Mouse (Mus musculus) right cerebral cortex, adult 2 months (tissue): Measurements from ENCODE around the gene Amz1.

ENCODE experiments used
- DNase-seq, 2 experiments: peaks; one replicate each; pipeline ENCODE4 v3.0.0; 2021 to 2022; ENCODE audit warnings: low spot score in 2 of 2

The Amz1 gene

DNA sequence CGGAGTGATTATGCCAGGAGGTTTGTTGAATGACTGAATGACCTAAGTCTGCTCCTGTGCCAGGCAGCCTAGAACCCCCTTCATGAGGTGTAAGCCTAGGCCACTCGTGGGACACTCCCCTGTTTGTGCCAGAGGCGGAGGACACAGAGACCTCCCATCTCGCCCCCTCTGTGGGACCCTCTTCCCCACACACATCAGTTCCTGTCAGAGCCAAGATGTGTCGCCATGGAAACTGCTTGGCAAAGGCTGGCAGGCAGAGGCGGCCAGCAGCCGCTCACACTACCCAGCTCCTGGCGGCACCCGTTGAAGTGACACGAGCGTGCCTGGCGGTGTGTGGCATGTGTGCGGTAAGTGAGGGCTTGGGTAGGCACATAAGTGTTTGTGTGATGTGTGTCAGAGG lies at the start of gene Amz1:
Gene Amz1, plus strand, starts transcription at position 306 of the 400 bp plus-strand sequence.
- DNase-seq, result peak; percentile 78 to 84

DNA sequence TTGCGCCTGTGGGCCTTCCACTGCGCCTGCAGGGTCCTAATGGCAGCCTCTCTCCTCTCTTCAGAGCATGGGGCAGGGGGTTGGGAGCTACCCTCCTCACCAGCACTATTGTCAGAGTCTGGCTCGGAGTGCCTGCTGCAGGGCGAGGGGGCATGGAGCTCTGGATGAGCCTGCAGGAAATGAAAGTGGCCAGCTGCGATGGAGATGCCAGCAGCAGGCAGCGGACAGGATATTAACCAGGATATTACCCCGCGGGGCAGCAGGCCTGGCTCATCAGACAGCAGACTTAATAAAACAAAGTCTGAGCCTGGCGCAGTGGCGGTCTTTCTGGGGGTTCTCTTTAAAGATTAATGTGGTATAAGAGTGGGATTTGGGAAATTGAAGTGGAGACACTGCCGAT lies 48.8 kb upstream of the Amz1 start:
- DNase-seq, result no peak

DNA sequence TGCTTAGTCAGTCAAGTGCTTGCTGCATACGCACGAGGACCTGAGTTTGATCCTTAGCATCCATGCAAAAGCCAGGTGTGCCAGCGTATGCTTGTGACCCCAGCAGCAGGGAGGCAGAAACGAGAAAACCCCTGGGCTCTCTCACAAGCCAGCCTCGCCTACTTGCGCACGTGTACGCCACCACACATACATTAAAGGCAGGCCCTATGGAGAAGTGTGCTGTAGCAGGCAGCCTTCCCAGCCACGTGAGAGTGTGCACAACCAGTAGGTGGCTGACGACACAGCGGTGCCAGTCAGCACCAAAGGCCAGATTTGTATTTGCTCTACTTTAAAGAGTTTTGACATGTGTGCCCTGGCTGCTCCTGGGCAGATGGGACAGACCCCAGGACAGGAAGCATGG lies 48.3 kb upstream of the Amz1 start:
- peak in 1 of 2 experiments; percentile 52 for DNase-seq

DNA sequence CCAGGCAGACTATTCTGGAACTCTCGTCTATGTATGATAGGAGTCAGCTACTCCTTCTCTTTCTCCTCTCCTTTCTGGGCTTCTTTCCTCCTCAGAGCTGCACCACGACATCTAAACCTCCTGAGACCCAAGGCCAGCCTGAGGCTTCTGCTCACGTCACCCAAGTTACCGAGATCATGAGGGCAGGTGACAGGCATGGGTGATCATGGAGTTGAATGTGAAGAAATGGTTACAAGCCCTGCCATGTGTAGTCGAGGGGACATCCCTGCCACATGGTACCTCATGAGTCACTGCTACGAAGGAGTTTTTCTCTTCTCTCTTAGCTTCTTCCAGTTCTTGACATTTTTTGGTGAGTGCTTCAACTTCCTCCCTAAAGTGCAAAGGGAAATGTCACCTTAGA lies 46.8 kb upstream of the Amz1 start:
- DNase-seq, result no peak

DNA sequence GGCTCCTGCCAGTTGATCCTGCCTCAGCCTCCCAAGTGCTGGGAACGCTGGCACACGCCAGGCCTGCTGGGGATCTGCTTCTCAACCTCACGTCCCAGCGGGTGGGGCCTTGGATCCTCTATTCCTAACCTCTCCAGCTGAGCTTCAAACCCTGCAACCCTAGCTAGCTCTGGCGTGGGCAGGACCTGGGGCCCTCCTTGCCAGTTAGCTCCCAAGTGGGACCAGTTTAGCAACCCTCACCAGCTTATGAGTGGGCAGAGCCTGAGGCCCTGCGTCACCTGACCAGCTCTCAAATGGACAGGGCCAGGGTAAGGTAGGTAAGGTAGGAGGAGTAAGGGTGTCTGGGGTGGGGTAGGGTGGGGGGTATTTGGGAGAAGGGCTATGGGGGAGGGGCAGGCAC lies 43.9 kb upstream of the Amz1 start:
- DNase-seq, result no peak

DNA sequence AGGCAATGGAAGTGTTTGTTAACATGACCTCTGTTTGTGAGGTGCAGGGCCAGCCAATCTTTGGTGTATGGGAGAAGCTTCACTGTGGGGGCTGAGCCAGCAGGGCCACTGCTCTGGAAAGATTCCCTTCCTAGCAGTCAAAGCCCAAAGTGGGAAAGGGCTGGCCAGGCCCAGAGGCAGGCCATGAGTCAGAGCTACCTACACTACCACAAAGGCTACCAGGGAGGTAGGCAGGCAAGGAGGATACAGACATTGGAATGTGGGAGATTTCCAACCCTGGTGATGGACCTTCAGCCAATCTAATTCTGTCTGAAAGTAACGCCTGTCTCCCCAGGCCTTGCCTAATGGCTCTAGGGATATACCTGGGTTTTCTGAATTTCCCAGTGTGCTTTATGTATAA lies 43.0 kb upstream of the Amz1 start:
- no peak for DNase-seq

DNA sequence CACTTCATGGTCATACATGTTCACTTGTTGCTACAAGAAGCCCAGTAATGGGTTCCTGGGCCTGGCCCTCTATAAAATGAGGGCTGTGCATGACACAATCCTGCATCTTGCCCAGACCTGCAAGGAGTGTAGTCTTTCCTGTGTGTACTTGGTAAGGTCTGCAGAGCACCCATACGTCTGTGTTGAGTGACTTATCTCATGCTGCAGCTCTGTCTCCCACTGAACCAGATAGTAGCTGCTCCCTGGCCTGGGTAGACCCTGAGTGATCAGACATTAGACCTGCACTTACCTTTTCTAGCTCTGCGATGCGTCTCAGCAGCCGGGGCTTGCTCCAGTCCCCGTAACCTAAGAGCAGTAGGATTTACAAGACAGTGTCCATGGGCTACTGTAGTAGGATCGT lies 41.8 kb upstream of the Amz1 start:
- DNase-seq, result no peak

DNA sequence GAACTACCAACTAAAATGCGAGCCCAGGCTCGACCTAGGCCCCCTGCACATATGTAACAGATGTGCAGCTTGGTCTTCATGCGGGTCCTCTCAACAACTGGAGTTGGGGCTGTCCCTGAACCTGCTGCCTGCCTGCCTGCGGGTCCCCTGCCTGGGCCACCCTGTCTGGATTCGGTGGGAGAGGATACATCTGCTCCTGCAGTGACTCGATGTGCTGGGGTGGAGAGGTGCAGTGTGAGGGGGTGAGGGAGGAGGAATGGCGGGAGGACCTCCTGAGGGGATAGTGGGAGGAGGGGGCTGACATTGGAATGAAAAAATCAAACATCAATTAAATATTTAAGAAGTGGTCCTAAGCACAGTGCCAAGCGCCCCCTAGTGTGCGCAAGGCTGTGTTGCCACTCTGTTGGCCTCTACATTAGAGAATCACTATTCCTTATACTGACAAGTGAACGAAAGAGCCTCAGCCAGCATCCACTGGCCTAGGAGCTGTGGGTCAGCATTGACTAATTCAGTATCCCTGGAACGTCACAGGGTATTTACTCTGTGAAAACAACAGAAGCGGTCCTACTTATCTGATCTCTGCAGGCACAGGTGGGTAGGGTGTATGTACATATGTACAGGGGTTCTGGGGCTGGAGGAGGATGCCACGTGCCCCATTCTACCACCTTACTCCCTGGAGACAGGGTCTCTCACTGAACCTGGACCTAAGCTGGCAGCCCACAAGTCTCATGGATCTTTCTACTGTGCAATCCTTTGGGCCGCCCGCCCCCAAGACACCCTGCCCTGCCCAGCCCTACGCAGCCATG lies 39.4 kb upstream of the Amz1 start:
- peak in 1 of 2 experiments; percentile 71 for DNase-seq

DNA sequence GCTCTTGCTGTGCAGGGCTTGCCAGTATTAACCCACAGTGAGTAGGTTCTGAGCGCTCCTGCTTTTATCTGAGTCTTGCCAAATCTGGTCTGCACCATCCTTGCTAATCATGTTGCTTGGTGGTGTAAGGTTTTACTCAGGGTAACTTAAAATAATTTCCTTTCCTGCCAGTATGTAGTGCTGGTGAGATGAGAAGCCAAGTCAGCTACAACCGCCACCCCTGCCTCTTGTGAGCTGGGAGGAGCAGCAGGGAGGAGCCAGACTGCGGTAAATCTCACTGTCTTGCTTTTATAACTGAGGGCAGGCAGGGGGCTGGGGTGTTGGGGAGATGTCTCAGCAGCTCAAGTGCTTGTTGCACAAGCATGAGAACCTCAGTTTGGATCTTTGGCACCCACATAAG lies 35.5 kb upstream of the Amz1 start:
- peak; percentile 48 to 51 for DNase-seq

DNA sequence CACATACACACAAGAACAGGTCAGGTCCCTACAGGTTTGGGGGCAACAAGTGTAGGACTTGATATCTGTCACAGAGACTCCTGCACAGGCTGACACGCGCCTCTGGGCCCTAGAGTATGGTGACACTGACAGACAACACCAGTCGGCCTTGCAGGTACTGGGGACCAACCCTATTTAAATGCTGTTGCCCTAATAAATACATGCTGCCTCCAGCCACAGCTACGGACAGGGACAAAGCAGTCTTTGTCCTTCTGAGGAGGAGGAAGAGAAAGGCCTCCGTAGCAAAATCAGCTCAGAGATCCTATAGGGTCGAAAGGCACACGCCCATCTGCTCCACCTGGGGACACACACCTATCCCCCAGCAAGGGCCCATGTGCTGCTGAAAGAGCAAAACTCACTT lies 27.9 kb upstream of the Amz1 start:
- DNase-seq, result no peak

DNA sequence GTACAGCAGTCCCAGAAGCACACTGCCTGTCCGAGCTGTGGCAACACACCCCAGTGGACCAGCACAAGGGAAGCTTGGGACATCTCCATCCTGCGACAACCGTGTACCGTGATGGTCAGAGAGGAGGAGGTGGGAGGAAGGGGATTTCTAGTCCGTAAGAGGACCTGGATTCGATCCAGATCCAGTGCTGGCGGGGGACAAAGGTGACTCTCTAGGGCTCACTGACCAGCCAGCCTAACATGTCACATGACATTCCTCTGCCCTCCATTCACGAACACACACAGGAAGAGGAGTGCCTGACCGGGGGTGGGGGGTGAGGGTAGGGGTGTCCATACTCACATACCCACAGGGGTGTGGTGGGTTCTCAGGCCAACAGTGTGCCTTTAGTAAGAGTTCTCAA lies 24.2 kb upstream of the Amz1 start:
- DNase-seq, result no peak

DNA sequence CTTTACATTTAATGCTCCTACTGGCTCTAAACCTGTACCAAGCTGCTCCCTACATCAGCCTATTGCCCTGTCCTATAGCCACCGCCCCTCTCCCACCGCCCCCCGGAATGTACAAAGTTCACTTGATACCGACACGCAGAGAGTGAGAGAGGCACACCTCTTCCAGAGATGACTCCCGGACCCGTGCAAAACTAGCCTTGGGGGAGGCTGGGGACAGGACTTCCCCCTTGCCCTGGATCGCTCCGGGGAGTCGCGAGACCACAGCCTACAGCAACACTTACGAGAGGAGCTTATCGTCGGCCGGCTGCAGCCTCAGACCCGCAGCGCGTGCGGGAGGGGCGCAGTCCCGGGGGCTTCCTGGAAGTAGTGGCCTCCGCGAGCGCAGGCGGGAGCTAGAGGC lies 22.3 kb upstream of the Amz1 start:
- DNase-seq, result no peak

DNA sequence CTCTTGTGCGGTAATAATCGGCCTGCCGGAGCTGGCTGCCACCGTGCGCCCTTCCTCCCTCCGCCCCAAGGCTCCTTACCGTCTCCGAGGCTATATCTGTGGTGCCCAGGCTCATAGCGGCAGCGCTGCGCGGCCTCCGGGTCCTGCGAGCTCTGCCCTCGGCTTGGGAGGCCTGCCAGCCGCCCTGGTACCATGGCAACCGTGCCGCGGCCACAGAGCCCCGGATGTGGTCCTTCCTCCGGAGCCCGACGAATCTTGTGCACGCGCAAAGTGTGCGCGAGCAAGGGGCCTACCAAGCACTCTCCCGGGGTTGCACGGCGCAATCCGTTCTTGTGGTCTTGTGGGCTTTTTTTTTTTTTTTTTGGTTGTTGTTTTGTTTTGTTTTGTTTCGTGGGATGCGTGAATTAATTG lies 21.8 kb upstream of the Amz1 start, which contains the start of gene Iqce:
Gene Iqce, minus strand, starts transcription at position 276 of the 411 bp plus-strand sequence.
- DNase-seq, result peak; percentile 94 to 96

DNA sequence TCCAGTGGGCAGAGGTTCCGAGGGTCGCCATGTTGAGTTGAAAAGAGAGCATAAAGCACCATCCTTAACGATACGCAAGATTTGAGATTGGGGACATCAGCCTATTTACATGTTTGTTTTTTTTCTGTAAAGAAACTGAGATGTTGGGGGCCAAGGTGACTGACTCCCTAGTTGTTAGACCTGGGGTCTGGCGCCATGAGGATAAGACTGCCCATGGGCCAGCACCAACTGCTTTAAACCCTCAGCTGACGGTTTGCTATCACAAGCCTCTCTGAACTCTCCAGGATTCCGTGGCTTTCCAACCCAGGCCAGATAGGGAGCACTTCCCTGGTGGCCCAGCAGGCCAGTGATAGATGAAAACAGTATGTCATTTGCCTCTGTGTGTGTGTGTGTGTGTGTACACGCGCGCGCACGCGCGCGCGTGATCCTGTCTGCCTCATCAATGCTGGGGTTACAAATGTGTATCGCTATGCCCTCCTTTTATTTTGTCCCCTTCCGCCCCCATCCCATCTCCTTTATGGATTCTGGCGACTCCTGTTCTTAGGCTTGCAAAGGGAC lies 21.2 kb upstream of the Amz1 start:
- DNase-seq, result no peak

DNA sequence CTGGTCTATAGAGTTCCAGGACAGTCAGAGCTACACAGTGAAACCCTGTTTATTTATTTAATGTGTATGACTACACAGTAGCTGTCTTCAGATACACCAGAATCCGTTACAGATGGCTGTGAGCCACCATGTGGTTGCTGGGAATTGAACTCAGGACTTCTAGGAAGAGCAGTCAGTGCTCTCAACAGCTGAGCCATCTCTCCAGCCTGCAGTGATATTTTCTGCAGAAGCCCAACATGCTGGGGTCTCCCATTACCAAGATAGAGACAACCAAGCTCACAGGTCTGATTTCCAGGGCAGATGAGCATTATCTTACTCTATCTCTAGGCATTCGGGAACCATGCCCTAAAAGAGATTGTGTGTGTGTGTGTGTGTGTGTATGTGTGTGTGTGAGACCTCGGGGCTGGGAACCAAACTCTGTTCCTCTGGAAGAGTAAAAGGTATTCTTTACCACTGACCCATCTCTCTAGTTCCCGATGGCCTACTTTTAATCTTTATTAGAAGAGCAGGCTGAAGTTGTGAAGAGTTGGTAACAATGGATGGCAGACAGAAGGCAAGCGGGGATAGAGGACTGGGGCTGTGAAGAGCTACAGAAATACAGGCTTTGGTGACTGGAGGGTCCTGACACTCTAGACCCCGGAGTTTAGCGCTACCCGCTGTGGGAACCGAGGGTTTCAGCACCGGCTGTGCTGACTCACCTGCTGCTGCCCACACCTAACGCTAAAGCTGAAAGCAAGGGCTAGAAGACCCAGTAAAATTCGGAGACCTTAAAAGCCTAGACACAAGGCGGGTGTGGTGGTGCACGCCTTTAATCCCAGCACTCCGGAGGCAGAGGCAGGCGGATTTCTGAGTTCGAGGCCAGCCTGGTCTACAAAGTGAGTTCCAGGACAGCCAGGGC lies 20.2 kb upstream of the Amz1 start:
- no peak for DNase-seq

DNA sequence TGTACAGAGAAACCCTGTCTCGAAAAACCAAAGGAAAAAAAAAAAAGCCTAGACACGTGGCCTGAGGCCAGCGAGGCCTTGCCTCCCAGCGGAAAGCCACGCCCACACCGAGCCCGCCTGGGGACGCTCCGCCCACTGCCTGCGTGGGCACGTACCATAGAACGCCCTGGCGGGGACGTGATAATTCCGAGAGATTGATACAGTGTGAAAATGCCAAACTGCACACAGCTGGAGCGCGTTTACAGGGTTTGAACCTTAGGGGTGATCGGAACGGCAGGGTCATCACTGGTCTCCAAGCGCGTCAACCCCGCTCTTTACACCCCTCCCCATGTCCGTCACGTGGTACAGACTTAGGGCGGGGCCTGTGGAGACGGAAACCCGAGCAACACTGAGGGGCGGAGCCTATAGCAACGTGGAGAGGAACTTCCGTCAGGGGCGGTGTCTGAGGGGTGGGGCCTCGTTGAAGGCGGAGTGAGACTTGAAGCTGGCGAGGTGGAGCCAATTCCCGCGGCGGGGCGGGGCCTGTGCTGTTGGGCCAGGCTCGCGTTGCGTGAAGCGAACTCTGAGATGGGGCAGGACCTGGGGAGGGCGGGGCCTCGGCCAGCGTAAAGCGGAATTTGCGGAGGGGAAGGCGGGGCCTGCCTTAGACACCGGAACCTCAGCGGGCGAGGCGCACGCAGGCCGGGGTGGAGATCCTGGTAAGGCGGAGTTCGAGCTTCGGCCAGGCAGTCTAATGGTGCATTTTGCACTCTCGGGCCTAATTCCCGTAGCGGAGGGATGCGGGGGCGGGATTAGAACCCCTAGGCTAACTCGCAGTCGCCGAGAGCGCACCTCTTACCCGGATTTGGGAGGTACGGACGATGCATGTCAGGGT lies 19.3 kb upstream of the Amz1 start, which contains the start of gene Brat1:
Gene Brat1, plus strand, starts transcription at position 634 of the 874 bp plus-strand sequence.
- peak; percentile 99 for DNase-seq

DNA sequence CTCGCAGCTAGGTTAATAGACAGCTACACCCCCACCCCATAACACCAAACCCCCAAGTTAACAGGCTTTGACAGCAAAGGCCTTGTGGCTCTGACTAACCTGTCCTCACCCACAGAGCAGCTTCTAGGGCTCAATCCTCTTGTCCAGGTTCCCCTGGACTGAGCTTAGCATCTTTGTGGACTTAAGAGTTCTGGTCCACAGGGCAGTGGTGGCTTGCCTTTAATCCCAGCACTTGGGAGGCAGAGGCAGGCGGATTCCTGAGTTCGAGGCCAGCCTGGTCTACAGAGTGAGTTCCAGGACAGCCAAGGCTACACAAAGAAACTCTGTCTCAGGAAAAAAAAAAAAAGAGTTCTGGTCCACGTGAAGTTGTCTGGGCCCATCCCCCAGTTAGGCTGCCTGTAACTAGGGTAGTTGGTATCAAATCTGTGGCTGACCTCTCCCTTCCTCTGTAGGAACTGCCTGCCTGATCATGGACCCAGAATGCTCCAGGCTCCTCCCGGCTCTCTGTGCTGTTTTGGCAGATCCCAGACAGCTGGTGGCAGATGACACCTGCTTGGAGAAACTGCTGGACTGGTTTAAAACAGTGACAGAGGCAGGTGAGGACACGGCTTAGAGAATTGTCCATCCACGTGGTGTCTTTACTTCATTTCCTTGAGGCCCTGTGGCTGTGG lies 18.3 kb upstream of the Amz1 start:
- no peak for DNase-seq

DNA sequence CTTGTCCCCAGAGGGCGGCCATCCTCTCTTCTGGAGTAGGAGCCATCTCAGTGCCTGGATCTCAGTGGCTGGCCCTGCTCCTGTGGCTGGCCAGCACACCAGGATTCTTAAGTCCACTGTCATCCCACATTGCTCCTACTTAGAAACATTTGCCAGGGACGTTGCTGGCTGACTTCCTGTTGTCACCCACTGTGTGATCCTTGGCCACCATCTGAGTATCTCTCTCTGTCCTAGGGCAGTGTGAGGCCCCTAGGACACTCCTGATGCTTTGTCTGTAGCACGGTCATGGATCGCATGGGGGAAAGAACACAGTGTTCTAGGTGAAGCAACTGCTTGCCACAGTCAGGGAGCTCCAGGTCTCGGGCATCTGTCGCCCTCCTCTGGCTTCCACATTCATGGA lies 13.6 kb upstream of the Amz1 start:
- DNase-seq, result no peak

DNA sequence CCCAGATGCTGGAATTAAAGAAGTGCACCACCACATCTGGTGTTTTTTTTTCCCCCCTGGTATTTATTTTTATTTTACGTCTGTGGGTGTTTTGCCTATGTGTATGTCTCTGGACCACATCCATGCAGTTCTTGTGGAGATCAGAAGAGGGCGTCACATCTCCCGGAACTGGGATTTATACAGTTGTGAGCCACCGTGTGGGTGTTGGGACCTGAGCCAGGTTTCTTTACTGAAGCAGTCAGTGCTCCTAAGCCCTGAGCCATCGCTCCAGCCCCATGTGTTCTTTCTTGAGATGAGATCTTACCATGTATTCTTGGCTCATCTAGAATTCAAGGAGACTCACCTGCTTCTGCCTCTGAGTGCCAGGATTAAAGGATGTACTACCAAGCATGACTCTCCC lies 12.9 kb upstream of the Amz1 start:
- no peak for DNase-seq

DNA sequence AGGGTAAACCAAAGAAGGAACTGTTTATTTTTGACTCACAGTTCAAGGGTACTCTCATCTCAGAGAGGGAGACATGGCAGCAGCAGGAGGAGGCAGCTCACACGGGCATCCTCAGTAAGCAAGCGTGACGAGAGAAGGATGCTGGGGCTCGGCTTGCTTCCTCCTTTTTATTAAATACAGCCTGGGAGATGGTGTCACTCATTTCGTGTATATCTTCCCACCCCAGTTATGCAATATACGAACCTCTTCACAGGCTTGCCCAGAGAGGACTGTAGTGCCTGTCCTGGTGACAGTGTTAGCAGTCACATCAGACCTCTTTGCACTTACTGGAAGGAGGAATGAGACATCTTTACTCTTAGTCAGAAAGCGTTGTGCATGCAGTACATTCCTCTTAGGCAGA lies 3.2 kb upstream of the Amz1 start:
- DNase-seq, result no peak

DNA sequence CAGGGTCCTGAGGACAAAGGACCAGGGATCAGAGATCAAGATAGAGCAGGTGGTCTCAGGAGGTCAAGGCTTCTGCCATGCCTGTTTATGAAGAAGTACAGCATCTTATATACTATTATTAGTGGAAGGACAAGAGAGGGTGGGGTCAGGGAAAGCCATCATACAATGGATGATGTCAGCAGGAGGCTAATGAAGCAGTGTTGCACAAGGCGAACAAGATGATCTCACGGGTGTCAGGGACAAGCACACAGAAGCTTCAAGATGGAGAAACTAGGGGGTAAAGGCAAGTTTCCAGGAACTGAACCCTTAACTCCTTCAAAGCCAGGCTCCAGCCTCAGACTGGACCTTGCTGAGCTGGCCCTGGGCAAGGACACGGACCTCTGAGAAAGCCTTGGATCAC lies 1.8 kb upstream of the Amz1 start:
- DNase-seq, result no peak
